Mouse (Mus musculus) midbrain, embryonic 16.5 days (tissue): ENCODE measurements around the gene Krt15. TPM values are rescaled to one million over a fixed set of nuclear protein-coding genes. Genes with fewer than 3 reads are reported as not detected.

Experiments used
- ATAC-seq: fragments of 200-750 bp; cut with Nextera tagmentation; 2 replicates; pipeline ENCODE4 v1.8.0; 2017; ENCODE audit warnings: moderate TSS enrichment
- H3K27ac ChIP-seq: fragments of 300-500 bp; sonication (generic); 2 replicates; pipeline ENCODE4 v1.5.1; 2014; ENCODE audit warnings: mild to moderate bottlenecking, low read length, mixed read lengths
- H3K27me3 ChIP-seq: fragments of 300-500 bp; sonication (generic); 2 replicates; pipeline ENCODE4 v1.6.1; 2014; ENCODE audit warnings: low read depth, low read length, mixed read lengths; ENCODE audit not compliant: control insufficient read depth, insufficient read depth
- H3K36me3 ChIP-seq: fragments of 300-500 bp; sonication (generic); 2 replicates; pipeline ENCODE4 v1.6.1; 2014; ENCODE audit warnings: mild to moderate bottlenecking, low read length, moderate library complexity, mixed read lengths; ENCODE audit not compliant: control insufficient read depth, insufficient read depth
- H3K4me1 ChIP-seq: fragments of 300-500 bp; sonication (generic); 2 replicates; pipeline ENCODE4 v1.6.1; 2014; ENCODE audit warnings: mild to moderate bottlenecking, low read length, mixed read lengths; ENCODE audit not compliant: control insufficient read depth, insufficient read depth
- H3K4me2 ChIP-seq: fragments of 300-500 bp; sonication (generic); 2 replicates; pipeline ENCODE4 v1.6.1; 2014; ENCODE audit warnings: mild to moderate bottlenecking, low read length, mixed read lengths
- H3K4me3 ChIP-seq: fragments of 300-500 bp; sonication (generic); 2 replicates; pipeline ENCODE4 v1.5.1; 2014; ENCODE audit warnings: low read depth, mild to moderate bottlenecking, low read length, moderate library complexity, mixed read lengths
- H3K9ac ChIP-seq: fragments of 300-500 bp; sonication (generic); 2 replicates; pipeline ENCODE4 v1.6.1; 2014; ENCODE audit warnings: low read depth, low read length, mixed read lengths
- H3K9me3 ChIP-seq: fragments of 300-500 bp; sonication (generic); replicated peaks from 2 replicates; pipeline ENCODE4 v1.6.1; 2014; ENCODE audit warnings: mild to moderate bottlenecking, low read length, mixed read lengths; ENCODE audit not compliant: control insufficient read depth, poor library complexity, severe bottlenecking
- WGBS: fragments of 180-500 bp; shearing (Covaris S2); extraction: QIAGEN DNeasy Blood & Tissue Kit; methylation state at CpG from one replicate; pipeline ENCODE4 v1.1.7; 2014; 5-methylcytosine and 5-hydroxymethylcytosine counted together
- polyA plus RNA-seq: library from polyadenylated mRNA; unstranded; fragments of >200 nt; fragmentation: Nextera tagmentation; extraction: Ambion mirVana; gene quantifications from 2 replicates; pipeline ENCODE4 v1.2.1, GENCODE M21; 2015

The Krt15 gene
- polyA plus RNA-seq, 1 experiment from 2014 or later, result 0.31 TPM

DNA sequence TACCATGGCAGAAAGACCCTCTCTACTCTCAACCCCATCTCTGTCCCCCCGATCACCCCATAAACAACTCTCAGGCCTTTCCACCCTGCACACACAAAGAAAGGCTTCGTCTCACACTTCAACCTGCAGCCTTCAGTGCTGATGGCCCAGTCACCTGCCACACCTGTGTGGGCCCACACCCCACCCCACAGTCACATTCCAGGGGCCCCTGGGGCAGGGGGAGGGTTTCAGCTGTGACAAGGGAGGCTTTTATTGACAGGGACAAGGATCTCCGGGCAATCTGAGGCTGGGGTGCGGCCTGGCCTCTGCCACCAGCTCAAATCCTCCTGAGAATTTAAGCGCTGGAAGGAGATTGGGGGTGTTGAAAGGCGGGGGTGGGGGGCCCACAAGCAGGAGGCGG, 3.1 kb upstream of the Krt15 start:
- H3K27ac ChIP-seq, result no peak overlapping the region
- 47% methylated on average over 7 of the region's 7 CpGs for whole genome bisulfite sequencing
- H3K4me3 ChIP-seq, result no peak overlapping the region
- no peak for ATAC-seq
- no peak overlapping the region for H3K4me2 ChIP-seq
- H3K4me1 ChIP-seq, result 0 out of 2 replicates have a peak, but pooled peaks cover 3% of the 10 kb centered on the region
- peaks cover under 1% of the 10 kb centered on the region for H3K27me3 ChIP-seq
- H3K9ac ChIP-seq, result no peak overlapping the region
- no peaks in the 10 kb centered on the region for H3K36me3 ChIP-seq
- H3K9me3 ChIP-seq, result no peaks in the 10 kb centered on the region

DNA sequence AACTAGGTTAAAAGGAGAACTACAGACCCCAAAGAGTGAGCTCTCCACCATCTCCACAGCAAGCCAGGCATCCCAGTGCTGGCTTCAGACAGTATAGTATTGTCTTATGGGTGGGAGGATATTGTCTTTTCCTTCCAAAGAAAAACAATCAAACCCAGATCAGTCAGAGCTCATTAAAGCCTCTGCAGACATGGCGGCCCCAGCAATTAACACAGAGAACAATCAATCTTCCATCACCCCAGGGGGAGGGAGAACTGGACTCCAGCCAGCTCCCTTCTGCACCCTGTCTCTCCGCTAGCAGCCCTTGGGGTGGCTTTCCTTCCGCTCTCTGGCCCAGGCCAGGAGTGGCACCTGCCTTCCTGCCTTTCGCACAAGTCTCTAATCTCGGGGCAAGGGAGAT, 2.0 kb upstream of the Krt15 start:
- H3K9ac ChIP-seq, result no peak overlapping the region
- no peaks in the 10 kb centered on the region for H3K27me3 ChIP-seq
- 31% methylated on average over 5 of the region's 5 CpGs for WGBS
- ATAC-seq, result no peak
- H3K4me2 ChIP-seq, result no peak overlapping the region
- H3K27ac ChIP-seq, result no peak overlapping the region
- H3K9me3 ChIP-seq, result no peaks in the 10 kb centered on the region
- H3K4me1 ChIP-seq, result 0 out of 2 replicates have a peak, but pooled peaks cover 3% of the 10 kb centered on the region
- H3K36me3 ChIP-seq, result no peaks in the 10 kb centered on the region
- no peak overlapping the region for H3K4me3 ChIP-seq

DNA sequence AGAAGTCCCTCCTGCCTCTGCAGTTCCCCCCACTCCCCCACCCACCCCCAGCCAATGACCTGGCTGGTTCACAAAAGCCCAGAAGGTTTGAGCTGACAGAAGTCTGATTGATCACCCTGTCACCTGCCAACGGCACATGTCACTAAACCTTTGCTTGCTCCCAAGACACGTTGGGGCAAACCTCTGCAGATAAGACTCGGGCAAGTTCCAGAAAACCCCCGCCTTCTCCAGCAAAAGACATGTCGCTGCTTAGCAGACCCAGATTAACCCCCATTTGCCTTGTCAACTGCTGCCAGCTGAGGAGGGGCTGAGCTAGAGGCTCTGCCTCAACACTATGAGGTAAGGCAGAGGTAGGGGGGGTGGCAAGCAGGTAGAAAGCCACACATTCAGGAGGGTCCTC, 831 bp upstream of the Krt15 start:
- no peak for ATAC-seq
- H3K36me3 ChIP-seq, result no peaks in the 10 kb centered on the region
- no peak overlapping the region for H3K4me3 ChIP-seq
- no peaks in the 10 kb centered on the region for H3K27me3 ChIP-seq
- H3K4me2 ChIP-seq, result no peak overlapping the region
- H3K27ac ChIP-seq, result no peak overlapping the region
- no peaks in the 10 kb centered on the region for H3K9me3 ChIP-seq
- 31% methylated on average over 5 of the region's 5 CpGs for WGBS
- H3K4me1 ChIP-seq, result 0 out of 2 replicates have a peak, but pooled peaks cover 3% of the 10 kb centered on the region
- no peak overlapping the region for H3K9ac ChIP-seq

DNA sequence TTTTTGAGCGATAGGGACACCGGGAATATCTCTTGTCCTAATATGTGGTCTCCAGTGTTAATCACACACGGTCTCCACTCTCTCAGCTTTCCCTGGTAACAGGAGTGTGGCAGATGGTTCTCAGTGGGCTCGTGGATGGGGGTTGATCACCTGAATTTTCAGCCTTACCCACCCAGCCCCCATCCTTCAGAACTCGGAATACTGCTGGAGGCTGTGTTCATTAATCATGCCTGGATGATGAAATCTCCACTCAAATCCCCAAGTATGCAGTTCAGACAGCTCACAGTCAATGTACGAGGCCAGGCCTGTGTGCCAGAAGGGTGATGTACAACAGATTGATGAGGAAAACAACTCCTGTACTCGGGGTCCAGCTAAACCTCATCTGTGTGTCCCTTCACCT, 10.8 kb downstream of the Krt15 start:
- no peaks in the 10 kb centered on the region for H3K9me3 ChIP-seq
- H3K4me3 ChIP-seq, result no peak overlapping the region
- 77% methylated on average over 7 of the region's 7 CpGs for WGBS
- no peak overlapping the region for H3K4me2 ChIP-seq
- H3K9ac ChIP-seq, result no peak overlapping the region
- no peaks in the 10 kb centered on the region for H3K36me3 ChIP-seq
- H3K27me3 ChIP-seq, result no peaks in the 10 kb centered on the region
- ATAC-seq, result no peak
- H3K4me1 ChIP-seq, result no peaks in the 10 kb centered on the region
- H3K27ac ChIP-seq, result no peak overlapping the region

DNA sequence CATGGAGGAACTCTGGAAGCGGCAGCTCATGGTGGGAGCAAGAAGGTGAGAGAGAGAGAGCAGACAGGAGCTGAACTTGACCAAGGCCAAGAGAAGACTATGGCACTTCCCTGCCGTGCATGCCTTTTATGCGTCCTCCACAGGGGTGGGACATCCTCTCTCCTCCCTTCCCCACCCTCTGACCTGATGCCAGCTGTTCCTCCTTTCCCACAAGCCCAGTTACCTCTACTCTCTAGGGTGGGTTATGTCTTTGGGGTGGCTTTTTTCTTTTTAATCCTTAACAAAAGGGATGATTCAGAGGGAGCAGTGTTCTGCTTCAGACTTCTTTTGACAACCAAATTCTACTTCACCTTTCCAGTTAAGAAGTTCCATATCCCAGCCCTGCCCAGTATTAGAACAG, 14.3 kb downstream of the Krt15 start, which contains the start of gene Krt13:
Krt13 (minus strand) TSS at position 101 of the 400 bp plus-strand sequence.
- WGBS, result 86% methylated on average over 3 of the region's 3 CpGs
- Histone ChIP-seq H3K9ac (no peak within 1 kb of the TSS), H3K36me3 (no peaks in the 10 kb centered on the region), H3K4me1 (no peaks in the 10 kb centered on the region), H3K27me3 (no peaks in the 10 kb centered on the region), H3K27ac (no peak within 1 kb of the TSS), H3K4me2 (no peak within 1 kb of the TSS), H3K9me3 (no peaks in the 10 kb centered on the region), H3K4me3 (no peak within 1 kb of the TSS)
- ATAC-seq, result no peak

DNA sequence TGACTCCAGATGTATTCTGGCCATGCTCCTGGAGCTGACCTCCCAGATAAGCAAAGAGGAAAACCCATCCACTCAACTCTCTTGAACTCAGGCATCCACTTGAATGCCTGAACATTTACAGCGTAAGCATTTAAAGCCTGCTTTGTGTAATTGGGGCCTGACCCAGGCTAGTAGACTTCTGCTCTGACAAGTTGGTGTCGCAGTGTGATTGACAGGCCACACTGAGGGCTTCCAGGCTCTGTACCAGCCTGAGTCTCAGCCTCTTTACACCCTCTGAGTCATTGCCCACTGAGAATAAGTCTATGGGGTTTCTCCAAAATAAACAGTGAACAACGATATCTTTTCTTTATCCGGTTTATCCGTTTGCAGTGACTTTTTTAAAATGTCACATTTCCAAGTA, 15.4 kb downstream of the Krt15 start:
- H3K4me1 ChIP-seq, result no peaks in the 10 kb centered on the region
- H3K9me3 ChIP-seq, result no peaks in the 10 kb centered on the region
- ATAC-seq, result no peak
- H3K4me3 ChIP-seq, result no peak overlapping the region
- no peak overlapping the region for H3K27ac ChIP-seq
- no peaks in the 10 kb centered on the region for H3K36me3 ChIP-seq
- no peak overlapping the region for H3K4me2 ChIP-seq
- H3K27me3 ChIP-seq, result no peaks in the 10 kb centered on the region
- H3K9ac ChIP-seq, result no peak overlapping the region
- 92% methylated on average over 5 of the region's 5 CpGs for WGBS

DNA sequence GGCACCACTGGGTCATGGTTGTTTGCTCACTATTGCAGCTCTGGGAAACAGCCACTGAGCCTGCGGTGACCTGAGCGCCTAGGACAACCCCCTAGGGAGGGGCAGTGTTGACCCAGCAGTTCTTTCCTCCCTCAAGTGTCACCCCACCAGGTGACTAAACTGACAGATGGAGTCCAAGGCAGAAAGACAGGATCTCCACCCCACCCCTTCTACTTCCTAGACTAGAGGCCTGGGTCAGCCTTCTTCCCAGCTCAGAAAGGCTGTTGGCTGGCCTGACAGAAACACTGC, 22.0 kb downstream of the Krt15 start:
- no peak overlapping the region for H3K4me3 ChIP-seq
- no peak overlapping the region for H3K27ac ChIP-seq
- no peak overlapping the region for H3K4me2 ChIP-seq
- no peak overlapping the region for H3K9ac ChIP-seq
- H3K36me3 ChIP-seq, result no peaks in the 10 kb centered on the region
- H3K27me3 ChIP-seq, result no peaks in the 10 kb centered on the region
- no peaks in the 10 kb centered on the region for H3K4me1 ChIP-seq
- WGBS, result 66% methylated on average over 2 of the region's 2 CpGs
- no peaks in the 10 kb centered on the region for H3K9me3 ChIP-seq
- no peak for ATAC-seq

DNA sequence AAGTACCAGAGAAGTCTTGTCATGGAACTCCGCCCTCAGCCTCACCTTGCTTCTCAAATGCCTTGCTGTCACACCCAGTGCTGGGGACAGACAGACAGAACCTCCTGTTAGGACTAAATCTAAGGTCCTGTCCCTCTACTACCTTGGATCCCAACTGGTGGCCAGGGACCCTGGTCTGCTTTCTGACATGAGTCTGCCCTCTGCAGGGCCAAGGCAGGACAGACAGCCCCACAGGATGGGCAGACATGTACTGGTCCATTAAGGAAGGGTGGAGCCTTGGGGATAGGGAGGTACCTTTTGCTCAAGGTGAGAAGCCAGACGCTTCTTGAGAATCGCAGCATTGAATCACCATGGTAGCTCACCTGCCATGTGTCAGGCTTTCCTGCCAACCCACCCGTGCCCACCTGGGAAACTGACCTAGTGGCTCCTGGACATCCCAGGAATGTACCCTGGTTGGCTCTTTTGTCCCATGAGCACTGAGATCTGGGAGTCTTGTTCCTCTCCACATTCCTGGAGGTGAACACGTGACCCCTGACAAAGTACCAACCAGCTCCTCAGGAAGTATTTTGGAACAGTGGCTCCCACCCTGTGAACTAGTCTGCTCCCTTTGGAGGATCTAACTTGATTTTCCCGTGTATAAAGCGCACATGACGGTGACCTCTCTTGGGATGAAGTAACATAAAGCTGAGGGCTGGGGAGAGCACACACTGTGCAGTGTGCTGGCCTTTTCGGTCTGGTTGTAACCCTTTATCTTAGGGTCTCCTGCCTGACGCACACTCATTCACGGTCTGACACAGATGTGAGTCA, 22.6 kb downstream of the Krt15 start:
- 85% methylated on average over 11 of the region's 11 CpGs for WGBS
- H3K27me3 ChIP-seq, result no peaks in the 10 kb centered on the region
- no peak for ATAC-seq
- H3K9ac ChIP-seq, result no peak overlapping the region
- no peaks in the 10 kb centered on the region for H3K4me1 ChIP-seq
- H3K9me3 ChIP-seq, result no peaks in the 10 kb centered on the region
- H3K27ac ChIP-seq, result no peak overlapping the region
- H3K4me2 ChIP-seq, result no peak overlapping the region
- no peak overlapping the region for H3K4me3 ChIP-seq
- no peaks in the 10 kb centered on the region for H3K36me3 ChIP-seq

DNA sequence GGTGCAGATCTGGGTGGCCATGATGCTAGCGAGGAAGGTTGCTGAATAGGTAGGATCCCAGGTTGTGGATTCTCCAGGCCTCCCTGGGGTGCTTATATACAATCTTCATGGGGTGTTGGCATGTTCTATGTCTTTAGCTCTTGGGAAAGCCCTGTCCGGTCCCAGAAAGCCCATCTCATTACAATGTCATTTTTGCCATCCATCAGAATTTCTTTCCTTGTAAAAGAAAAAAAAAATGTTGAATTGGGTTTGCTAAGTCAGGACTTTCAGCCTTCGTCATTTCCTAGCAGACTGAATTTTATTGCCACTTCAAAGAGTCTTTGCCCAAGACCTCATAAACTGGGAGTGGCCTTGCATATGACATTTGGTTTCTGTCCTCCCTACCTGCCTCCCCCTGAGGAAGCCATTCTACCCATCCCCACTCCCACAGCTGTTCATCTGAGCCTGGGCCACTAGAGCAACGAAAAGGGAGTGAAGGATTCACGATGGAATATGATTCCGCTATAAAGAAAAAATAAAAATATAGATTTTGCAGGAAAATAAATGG, 30.1 kb downstream of the Krt15 start, which contains the start of gene Krt36:
Krt36 (minus strand) TSS at position 51 of the 547 bp plus-strand sequence.
- Histone ChIP-seq H3K9ac (no peak within 1 kb of the TSS), H3K4me3 (no peak within 1 kb of the TSS), H3K36me3 (no peaks in the 10 kb centered on the region), H3K9me3 (no peaks in the 10 kb centered on the region), H3K4me1 (no peaks in the 10 kb centered on the region), H3K27me3 (no peaks in the 10 kb centered on the region), H3K4me2 (no peak within 1 kb of the TSS), H3K27ac (no peak within 1 kb of the TSS)
- no peak for ATAC-seq
- WGBS, result 87% methylated on average over 6 of the region's 6 CpGs
